Mouse (Mus musculus) heart, postnatal 14 days (tissue): ENCODE results near the gene Vps4b. TPM values are rescaled to one million over a fixed set of nuclear protein-coding genes. Genes with fewer than 3 reads are reported as not detected.

Experiments
- total RNA-seq, 2 experiments: library from RNA; stranded (reverse); gene quantifications; 2 replicates each; pipeline ENCODE4 v1.2.3; 2021

Gene Vps4b
- total RNA-seq, 2 experiments from 2014 or later = 36.0 to 39.4 TPM

Other genes starting within 250 kb of the Vps4b start
- gene Bcl2, start 82.5 kb downstream of the Vps4b start, total RNA-seq = 1 to 10 TPM; 5.6 to 7.0 TPM
- 1 to 10 TPM; 6.2 to 9.0 TPM for gene Kdsr, start 37.0 kb downstream of the Vps4b start, total RNA-seq
- gene Serpinb5, start 64.4 kb upstream of the Vps4b start, total RNA-seq = under 1 TPM in 1 of 2 experiments, not detected in 1; 0.07 TPM
- gene Serpinb12, start 137.7 kb upstream of the Vps4b start, total RNA-seq = not detected
- gene Serpinb13, start 184.3 kb upstream of the Vps4b start, total RNA-seq = not detected